Mouse (Mus musculus): ENCODE results near the gene Slc35f2. TPM values are rescaled to one million over a fixed set of nuclear protein-coding genes. Genes with fewer than 3 reads are reported as not detected.

Slc35f2 gene
- total RNA-seq (2021) = 1 to 10 TPM; 7.6 to 8.6 TPM

DNA sequence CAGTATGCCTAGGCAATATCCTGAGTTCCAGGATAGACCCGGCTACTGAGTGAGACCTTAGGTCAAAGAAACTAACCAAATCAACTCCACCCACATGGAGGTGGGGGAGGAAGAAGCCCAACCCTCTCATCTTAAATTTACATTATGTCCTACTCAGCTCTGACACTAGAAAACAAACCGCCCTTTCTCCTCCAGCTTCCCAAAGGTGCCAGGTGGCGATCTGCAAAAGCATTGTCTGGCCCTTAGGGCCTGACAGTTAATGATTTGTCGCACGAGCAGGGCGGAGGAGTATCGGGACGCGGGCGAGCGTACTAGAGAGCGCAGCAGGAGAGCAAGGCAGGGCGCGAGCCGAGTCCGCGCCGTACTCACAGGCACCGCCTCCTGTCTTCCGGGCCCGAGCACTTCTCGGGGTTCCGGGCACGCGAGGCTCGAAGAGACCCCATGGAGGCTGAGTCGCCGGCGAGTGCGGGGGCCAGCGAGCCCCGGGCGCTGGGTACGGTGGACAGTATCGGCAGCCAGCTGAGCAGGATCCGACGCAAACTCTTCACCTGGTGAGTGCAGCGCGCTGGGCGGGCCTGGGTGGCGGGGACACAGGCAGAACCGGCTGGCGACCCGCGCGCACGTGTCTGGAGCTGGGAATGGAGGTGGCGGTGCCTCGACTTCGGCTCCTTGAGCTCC is at the start of gene Slc35f2:
Gene Slc35f2 (plus strand): TSS at position 195 of the 678 bp plus-strand sequence.
- DNase-seq (ENCODE audit: extremely low spot score in 1 of 2, low spot score in 2 of 2) = peak; percentile 7 to 72
- intact Hi-C loops (cut with DNase I) = no loop called here

DNA sequence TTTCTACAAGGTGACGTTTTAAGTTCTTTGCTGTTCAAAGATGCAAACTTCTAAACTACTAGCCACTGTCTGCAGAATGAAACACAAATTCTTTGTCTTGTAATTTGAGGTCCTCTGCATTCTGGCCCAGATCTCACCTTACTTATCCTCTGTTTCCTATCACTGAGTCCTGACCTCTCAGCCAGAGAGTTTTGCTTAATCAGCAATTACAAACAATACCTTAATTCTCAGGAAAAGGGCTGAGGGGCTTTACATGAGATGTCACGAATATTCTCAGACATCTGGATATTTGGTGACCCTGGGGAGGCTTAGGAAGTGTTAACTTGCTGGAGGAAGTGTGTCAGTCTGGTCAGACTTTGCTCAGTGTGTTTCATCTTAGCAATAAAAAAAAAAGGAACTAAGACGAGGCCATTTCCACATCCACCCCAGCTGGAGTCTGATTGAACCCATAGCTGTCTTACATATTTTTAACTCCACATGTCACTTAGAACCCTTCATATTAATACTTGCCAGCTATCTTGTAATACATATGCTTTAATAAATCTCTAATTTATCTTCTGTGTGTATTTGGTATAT is 30.4 kb upstream of the Slc35f2 start:
- no peak for DNase-seq (ENCODE audit: extremely low spot score in 1 of 2, low spot score in 2 of 2)
- intact Hi-C loops (cut with DNase I) = no loop called here

DNA sequence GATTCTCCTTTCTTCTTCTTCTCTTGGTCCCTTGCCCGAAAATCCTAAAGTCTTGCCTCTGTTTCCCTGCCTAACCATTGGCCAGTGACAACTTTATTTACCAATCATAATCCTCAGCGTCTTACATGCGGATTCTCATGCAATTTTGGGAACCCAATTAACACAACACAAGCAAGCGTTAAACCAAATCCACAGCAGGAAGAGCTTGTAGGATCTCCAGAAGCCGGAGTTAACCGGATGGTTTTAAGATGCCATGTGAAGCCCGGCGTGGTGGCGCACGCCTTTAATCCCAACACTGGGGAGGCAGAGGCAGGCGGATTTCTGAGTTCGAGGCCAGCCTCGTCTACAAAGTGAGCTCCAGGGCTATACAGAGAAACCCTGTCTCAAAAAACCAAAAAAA is 20.9 kb upstream of the Slc35f2 start:
- intact Hi-C loops (cut with DNase I) = no loop called here

DNA sequence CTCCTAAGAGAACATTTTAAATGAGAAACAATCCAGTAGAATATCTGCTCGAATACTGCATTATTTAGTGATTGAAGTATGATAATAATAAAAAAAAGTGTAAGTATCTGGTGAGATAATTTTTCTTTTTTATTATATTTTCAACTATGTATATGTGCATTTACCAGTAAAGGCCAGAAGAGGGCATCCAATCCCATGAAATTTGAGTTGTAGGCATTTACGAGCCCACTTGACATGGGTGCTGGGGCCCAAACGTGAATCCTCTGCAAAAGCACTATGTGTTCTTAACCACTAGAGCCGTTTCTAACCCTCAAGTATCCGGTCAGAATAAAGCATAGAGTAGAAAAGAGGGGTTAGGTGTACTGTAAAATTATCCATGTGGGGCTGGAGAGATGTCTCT is 20.4 kb upstream of the Slc35f2 start:
- intact Hi-C loops (cut with DNase I) = no loop called here
- no peak for DNase-seq (ENCODE audit: extremely low spot score in 1 of 2, low spot score in 2 of 2)

More for the DNA sequence above, 20.9 kb upstream of the Slc35f2 start:
- DNase-seq (ENCODE audit: extremely low spot score in 1 of 2, low spot score in 2 of 2) = no peak

DNA sequence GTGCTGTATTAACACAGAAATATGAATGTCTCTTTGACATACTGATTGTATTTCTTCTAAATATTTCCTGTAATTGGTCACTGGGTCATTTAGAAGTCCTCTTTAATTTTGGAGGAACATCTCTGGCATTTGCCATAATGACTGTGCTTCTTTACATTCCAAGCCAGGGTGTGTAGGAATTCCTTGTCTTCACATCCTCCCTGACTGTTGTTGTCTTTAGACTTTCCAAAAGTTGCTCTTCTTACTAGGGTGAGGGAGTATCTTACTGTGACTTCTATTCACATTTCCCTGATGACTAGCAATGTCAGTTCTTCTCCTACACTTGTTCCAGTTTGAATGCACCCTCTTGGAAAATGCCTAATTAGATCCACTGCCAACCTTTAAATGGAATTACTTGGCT is 16.5 kb upstream of the Slc35f2 start:
- DNase-seq (ENCODE audit: extremely low spot score in 1 of 2, low spot score in 2 of 2) = no peak
- intact Hi-C loops (cut with DNase I) = no loop called here

DNA sequence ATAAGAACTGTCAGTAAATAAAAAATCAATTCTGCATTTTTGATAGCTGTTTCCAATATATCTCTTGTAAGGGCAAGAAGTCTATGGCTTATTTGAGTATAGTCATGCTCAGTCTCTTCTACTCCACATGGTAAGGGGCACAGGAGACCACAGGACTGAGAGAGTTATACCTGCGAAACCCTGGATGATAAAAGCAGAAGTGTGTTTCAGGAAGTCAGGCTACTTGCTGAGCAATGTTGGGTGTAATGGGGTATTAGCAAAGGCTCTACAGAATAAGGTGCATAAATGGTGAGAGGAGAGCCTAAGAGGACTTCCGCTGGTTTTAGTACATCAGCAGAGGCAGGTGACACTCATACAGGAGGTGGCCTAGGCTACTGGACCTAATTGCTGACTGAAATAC is 13.2 kb upstream of the Slc35f2 start:
- DNase-seq (ENCODE audit: extremely low spot score in 1 of 2, low spot score in 2 of 2) = no peak
- intact Hi-C loops (cut with DNase I) = no loop called here

DNA sequence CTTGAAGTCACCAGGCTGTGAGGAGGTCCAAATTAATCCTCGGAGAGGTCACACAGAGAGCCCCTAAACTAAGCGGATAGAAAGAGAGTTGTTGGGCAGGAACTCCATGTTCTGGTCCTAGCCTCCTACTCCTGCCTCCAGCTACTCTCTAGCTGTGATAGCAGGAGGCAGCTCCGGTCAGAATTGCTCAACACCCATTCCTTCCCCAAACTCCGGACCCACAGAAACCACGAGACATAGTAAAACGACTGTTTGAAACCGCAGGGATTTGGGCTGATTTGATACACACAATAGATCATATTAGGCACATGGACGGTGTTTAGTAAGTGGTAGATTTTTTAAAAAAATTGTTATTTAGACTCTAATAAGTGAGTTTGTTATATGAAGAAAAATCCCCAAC is 6.6 kb upstream of the Slc35f2 start:
- intact Hi-C loops (cut with DNase I) = no loop called here
- no peak for DNase-seq (ENCODE audit: extremely low spot score in 1 of 2, low spot score in 2 of 2)

DNA sequence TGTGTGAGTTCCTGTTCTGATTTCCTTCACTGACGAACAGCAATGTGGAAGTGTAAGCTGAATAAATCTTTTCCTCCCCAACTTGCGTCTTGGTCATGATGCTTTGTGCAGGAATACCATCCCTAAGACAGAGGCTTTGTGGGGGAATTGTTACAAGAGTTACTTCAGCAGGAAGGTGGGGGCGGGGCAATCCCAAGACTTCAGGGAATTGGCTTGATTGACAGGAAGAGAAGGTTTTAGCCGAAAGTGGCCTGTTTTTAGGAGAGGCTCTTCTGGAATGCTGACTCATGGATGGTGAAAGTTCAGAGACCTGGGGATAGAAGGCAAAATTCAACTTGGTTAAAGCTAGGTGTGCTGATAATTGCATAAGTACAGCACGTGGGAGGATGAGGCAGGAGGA is 2.9 kb upstream of the Slc35f2 start:
- intact Hi-C loops (cut with DNase I) = no loop called here
- DNase-seq (ENCODE audit: extremely low spot score in 1 of 2, low spot score in 2 of 2) = no peak

DNA sequence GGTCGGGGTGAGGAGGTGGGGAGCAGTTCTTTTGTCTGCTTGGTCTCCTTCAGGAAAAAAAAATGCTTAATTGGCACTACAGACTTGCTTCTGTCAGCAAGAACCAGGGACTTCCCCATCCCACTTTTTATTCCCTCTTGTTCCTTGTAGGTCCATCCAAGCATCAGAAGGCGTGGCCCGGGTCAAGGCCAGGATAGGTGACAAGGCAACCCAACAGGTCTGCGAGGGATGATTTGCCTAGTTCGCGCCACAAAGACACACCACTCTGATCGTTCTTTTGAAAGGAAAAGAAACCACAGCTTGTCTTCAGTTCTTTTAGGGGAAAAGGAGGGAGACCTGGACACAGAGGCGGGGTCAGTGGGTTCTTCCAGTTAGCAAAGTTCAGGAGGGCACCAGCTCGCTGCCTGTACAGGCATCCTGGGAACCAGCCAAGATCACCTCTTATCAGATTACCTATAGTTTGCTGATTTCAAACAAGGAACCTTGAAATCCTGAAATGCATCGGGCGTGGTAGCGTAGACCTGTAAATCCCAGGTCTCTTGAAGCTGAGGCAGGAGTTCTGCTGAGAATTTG is 481 bp upstream of the Slc35f2 start:
- peak in 1 of 2 experiments; percentile 23 for DNase-seq (ENCODE audit: extremely low spot score in 1 of 2, low spot score in 2 of 2)
- intact Hi-C loops (cut with DNase I) = no loop called here

DNA sequence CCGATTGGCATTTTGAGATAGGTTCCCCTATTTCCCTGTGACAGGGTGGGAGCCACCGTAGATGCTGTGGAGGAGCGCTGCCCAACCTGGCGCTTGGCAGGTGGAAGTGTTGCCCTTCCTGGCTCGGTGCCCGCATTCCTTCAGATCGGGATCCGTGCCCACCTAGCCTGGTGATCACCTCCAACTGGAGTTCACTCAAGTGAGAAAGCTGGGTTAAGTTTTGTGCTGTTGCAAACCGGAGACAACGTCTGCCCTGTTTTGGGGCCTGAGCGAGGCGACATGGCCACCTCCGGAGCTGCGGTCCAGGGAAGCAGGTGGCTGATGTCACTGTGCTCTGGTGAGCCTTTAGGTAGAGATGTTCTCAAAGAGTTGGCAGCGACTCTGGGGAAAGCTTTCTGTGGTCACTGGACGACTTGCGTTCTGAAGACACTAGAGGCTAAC is 803 bp downstream of the Slc35f2 start:
- peak in 1 of 2 experiments; percentile 45 for DNase-seq (ENCODE audit: extremely low spot score in 1 of 2, low spot score in 2 of 2)
- intact Hi-C loops (cut with DNase I) = no loop called here

DNA sequence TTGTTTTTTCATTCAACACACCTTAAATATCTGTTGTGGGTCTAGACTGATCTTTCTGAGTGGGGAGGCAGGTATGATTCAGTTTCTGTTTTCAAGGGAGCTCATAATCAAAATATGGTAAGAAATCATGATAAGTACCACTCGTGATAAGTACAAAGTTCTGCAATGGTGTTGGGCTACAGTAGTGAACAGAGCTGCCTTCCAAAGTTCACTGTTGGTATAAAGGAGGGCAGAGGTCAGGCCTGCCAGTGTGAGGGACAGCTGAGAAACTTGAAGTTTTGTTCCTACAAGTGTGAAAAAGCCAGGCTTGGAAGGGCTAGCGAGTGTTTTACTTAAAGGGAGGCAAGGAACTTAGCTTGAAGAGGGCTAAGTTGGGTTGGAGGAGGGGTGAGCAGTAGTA is 4.2 kb downstream of the Slc35f2 start:
- intact Hi-C loops (cut with DNase I) = no loop called here
- no peak for DNase-seq (ENCODE audit: extremely low spot score in 1 of 2, low spot score in 2 of 2)

DNA sequence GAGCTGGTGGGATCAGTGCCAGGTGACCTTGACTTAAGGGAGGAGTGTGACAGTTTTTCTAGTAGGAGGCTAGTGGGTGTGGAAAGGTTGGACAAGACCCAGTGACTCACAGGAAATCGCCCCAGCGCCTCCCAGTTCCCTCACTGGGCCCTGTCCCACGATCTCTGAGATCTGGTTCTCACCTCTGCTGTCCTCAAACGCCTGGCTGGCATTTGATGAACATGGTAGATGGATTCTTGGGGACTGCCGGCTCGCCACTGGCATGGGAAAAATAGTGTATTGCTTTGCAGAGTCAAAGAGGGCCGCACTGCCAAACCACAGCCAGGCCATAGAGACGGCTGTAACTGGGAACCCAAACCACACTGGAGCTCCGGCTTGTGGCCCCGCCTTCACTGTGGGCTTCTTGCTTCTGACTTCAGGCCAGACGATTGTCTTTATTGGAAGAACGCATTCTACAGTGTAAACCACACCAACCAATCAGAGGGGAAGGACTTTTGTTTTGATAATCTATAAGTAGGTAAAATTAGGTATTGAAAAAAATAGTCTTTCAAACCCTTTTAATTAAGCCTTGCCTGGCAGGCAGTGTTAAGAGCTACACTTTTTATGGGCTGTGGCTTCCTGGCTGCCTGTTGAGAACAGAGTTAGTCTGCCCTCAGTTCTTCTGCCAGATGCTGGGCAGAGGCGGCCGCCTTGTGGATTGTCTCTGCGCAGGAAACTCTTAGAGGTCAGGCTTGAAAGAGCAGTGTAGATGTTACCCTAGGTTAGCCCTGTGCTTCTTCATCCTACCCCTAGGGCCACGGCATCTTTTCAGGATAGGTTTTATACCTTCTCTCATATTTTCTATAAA is 15.4 kb downstream of the Slc35f2 start:
- DNase-seq (ENCODE audit: extremely low spot score in 1 of 2, low spot score in 2 of 2) = peak in 1 of 2 experiments; percentile 43
- intact Hi-C loops (cut with DNase I) = no loop called here

DNA sequence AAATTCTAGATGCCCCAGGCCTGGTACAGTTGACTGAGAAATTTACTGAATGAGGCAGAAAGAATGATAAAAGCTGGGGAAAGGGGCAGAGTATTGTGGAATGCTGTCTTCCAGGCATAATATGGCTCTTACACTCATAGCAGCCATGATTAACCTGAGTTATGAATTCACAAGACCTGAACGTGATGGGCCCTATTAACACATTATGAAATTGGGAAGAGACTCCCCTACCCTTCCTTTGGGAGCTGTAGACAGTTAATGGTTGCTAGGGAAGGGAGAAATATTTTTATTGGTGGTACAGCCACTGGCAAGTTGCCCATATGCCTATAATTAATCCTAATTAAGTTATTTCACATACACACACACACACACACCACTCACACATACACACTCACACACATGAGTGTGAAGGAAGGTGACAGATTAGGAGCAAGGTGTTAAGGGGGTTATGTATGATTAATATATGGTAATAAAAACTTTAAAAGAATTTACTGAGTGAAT is 22.5 kb downstream of the Slc35f2 start:
- intact Hi-C loops (cut with DNase I) = no loop called here
- DNase-seq (ENCODE audit: extremely low spot score in 1 of 2, low spot score in 2 of 2) = no peak

DNA sequence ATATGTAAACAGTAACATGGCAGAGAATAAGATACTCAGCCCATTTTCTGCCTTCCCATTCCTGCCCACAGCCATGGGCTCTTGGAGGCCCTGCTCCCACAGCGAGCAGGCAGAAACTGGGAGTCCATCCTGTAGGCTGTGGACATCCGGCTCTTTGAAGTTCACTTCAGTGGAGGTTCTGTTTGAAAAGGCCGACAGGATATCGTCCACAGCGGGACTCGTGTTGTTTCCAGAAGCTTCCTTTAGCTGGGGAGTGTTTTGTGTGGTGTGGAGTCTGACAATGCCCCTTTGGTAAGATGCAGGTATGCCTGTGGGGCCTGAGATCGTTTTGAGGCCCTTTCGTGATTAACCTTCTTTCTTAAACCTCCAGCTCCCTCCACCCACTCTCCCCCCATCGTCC is 23.2 kb downstream of the Slc35f2 start:
- DNase-seq (ENCODE audit: extremely low spot score in 1 of 2, low spot score in 2 of 2) = peak in 1 of 2 experiments; percentile 74
- intact Hi-C loops (cut with DNase I) = no loop called here

DNA sequence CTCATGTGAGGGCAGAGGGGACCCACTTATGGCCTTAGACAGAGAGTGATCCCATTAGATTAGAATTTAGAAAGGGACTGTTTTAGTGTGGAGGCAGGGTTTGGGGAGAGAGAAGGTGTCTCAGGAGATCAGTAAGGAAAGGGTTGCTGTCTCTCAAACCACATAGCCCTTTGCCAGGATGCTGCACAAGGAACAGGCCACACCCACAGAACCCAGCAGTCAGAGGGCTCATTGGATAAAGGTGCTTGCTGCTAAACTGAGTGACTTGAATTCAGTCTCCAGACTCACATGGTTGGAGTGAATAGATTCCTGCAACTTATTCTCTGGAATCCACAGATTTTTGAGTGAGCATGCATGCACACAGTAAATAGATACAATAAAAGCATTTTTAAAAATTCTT is 24.0 kb downstream of the Slc35f2 start:
- DNase-seq (ENCODE audit: extremely low spot score in 1 of 2, low spot score in 2 of 2) = peak in 1 of 2 experiments; percentile 44
- intact Hi-C loops (cut with DNase I) = no loop called here

DNA sequence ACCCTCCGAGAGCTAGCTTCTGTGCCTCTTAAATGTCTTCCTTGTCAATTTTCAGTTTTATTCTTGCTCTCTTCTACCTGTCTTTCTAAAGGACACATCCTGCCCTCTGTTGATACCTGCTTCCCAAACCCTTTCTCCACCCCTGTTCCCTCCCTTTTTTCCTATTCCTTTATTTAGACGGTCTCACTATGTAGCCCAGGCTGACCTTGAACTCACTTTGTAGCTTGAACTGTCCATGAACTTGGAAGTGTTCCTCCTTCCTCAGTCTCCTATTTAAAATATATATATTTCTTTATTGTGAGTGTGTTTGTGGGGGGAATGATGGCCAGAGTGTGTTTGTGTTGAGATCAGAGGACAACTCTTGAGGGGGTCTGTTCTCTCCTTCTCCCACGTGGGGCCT is 25.0 kb downstream of the Slc35f2 start:
- intact Hi-C loops (cut with DNase I) = no loop called here
- DNase-seq (ENCODE audit: extremely low spot score in 1 of 2, low spot score in 2 of 2) = no peak

DNA sequence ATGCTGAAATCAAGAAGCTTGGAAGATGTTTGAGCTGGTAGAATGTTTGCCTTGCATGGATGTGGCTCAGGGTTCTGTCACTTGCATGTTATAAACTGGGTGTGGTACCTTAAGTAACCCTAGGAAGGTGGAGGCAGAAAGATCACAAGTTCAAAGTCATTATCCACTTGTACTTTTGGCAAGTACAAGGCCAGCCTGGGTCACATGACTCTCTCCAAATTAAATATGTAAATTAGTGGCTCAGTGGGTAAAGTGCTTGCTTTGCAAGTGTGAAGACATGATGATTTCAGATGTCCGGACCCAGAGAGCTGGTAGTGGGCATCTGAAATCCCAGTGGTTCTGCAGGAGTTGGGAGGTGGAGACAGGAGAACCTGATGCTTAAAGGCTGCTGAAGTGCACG is 25.8 kb downstream of the Slc35f2 start:
- intact Hi-C loops (cut with DNase I) = no loop called here
- no peak for DNase-seq (ENCODE audit: extremely low spot score in 1 of 2, low spot score in 2 of 2)

DNA sequence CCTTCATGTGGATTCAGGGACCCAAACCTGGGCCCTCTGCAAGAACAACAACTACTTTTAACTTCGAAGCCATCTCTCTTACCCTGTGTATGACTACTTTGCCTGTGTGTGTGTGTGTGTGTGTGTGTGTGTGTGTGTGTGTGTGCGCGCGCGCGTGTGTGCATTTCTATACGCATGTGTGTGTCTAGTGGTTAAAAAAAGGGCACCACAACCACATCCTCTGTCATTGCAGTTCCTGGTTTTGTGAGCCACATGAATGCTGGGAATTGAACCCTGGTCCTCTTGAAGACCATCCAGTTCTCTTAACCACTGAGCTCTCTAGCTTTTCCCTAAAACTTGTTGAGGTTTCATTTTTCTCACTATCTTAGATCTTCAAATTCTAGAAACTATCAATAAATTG is 31.6 kb downstream of the Slc35f2 start:
- intact Hi-C loops (cut with DNase I) = no loop called here
- DNase-seq (ENCODE audit: extremely low spot score in 1 of 2, low spot score in 2 of 2) = no peak

DNA sequence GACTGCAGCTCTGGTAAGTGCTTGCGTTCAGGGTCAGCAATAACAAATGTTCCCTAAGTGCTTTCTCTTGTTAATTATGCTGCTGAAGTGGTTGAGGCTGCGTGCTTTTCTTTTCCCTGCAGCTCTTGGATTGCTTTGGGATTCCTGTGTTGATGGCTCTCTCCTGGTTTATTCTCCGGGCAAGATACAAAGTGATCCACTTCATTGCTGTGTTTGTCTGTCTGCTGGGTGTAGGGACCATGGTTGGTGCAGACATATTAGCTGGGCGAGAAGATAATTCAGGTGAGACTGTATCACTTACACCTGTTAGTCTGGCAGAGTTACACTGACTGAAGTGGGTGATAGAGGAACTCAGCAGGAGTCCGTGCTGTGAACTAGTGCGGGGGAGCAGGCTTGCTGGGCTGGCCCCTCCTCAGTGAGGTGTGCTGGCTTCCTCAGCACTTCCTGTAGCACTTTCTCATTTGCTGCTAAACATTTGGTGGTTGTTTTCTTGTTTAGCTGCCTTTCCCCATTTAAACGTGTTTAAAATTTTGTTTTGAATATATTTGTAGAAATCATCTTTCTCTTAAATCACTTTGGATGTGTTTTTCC is 35.3 kb downstream of the Slc35f2 start:
- intact Hi-C loops (cut with DNase I) = no loop called here
- no peak for DNase-seq (ENCODE audit: extremely low spot score in 1 of 2, low spot score in 2 of 2)

Measured in left cerebral cortex, postnatal 10 days (tissue).